In the genomic region with DNA sequence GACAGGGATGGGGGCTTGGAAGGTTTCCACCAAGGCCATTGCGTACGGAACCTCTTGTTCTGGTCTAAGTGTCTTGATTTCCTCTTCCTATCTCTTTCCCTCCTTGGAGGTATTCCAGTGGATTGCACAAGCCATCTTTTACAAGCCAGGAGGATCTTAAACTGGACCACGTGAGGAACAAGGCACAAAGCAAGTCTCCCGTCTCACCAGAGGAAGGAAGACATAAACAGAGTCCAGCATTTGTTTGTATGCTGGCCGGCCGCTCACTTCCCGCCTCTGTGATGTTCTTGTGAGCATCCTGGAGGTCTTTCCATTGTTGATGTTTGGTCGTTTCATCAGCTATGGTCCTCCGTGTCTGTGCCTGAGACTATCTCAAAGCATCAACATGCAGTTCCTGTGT, we compare ENCODE assay signal across 12 mouse cellular contexts.
DNase-seq lines count a peak whose midpoint lies in the region; ATAC-seq lines count a peak whose summit lies in the region.
"Had no signal": no experiment of that assay in that cellular context is flagged by ENCODE, and none has a peak within 500 bp of the region (broad histone marks: within the 10 kb centered on the region; RNA-seq: fewer than 3 reads in every experiment).

No protein-coding gene starts in this region.

- WGBS in heart, embryonic 11.5 days (ENCODE audit: insufficient replicate concordance) = 61% methylated on average over 9 of the region's 9 CpGs

- H3K4me1 ChIP-seq in heart, embryonic 11.5 days (ENCODE audit: control insufficient read depth, insufficient read depth, low read length) = no peaks in the 10 kb centered on the region
- H3K4me1 ChIP-seq: midbrain, embryonic 10.5 days had no signal

- H3K9me3 ChIP-seq in heart, embryonic 11.5 days (replicated peaks; ENCODE audit: control insufficient read depth, low read length) = no peaks in the 10 kb centered on the region
- H3K9me3 ChIP-seq: forebrain, embryonic 10.5 days; midbrain, embryonic 10.5 days had no signal

- no peaks in the 10 kb centered on the region for H3K27me3 ChIP-seq in heart, embryonic 11.5 days (ENCODE audit: control insufficient read depth, insufficient read depth, low read length)

- H3K36me3 ChIP-seq in heart, embryonic 11.5 days (ENCODE audit: control insufficient read depth, insufficient read depth, low read length) = no peaks in the 10 kb centered on the region
- H3K36me3 ChIP-seq: forebrain, embryonic 10.5 days; midbrain, embryonic 10.5 days had no signal

- no peak overlapping the region for H3K27ac ChIP-seq in heart, embryonic 11.5 days (ENCODE audit: low read depth, low read length)
- H3K27ac ChIP-seq: forebrain, embryonic 10.5 days; hindbrain, embryonic 14.5 days; midbrain, embryonic 10.5 days had no signal

- no peak overlapping the region for H3K9ac ChIP-seq in heart, embryonic 11.5 days (ENCODE audit: low read depth, low read length)
- H3K9ac ChIP-seq: hindbrain, embryonic 14.5 days had no signal

- peak; percentile 61 for DNase-seq in heart, adult 8-10 months (ENCODE audit: low spot score)
- peak; percentile 35 for DNase-seq in NIH3T3 (ENCODE audit: low read depth)
- peak; percentile 11 to 21 for DNase-seq in heart, postnatal 14 days
- DNase-seq in lung, postnatal 10 days = peak; percentile 82
- DNase-seq in cerebellum, postnatal 25 days = no peak
- DNase-seq in retina, postnatal 1 day = no peak
- DNase-seq: gastrocnemius, postnatal 14 days had no signal

- intact Hi-C loops in heart, postnatal 14 days (cut with DNase I) = no loop called here

- no peak overlapping the region for H3K4me2 ChIP-seq in heart, embryonic 11.5 days
- H3K4me2 ChIP-seq: hindbrain, embryonic 14.5 days had no signal

- ATAC-seq in heart, embryonic 11.5 days (replicated peaks; ENCODE audit: insufficient number of reproducible peaks, low FRiP score, low TSS enrichment) = no peak
- no peak for ATAC-seq in frontal cortex, adult (ENCODE audit: low TSS enrichment)

- no peak overlapping the region for H3K4me3 ChIP-seq in heart, embryonic 11.5 days (ENCODE audit: low read depth, low read length)
- H3K4me3 ChIP-seq: forebrain, embryonic 10.5 days; midbrain, embryonic 10.5 days had no signal

Comparison
In these comparisons a context has a peak if more than half of its experiments do, and no peak if none do; other contexts are left out.
1. DNase-seq: peak in heart, adult 8-10 months (single experiment), NIH3T3 (single experiment), heart, postnatal 14 days (2 of 2) and lung, postnatal 10 days (single experiment); none in cerebellum, postnatal 25 days (0 of 2) and retina, postnatal 1 day (single experiment).